Mouse (Mus musculus): ENCODE measurements around the gene Zcchc24.

Zcchc24 gene

GRCm38 (mm10) chr14:25747996-25748756 lies 20.7 kb downstream of the Zcchc24 start:
- DNase-seq (ENCODE audit: low read depth, low spot score): no peak

- DNase-seq (ENCODE audit: low read depth, low spot score): peak; percentile 46
Measured at GRCm38 (mm10) chr14:25746971-25747945, 21.6 kb downstream of the Zcchc24 start.

GRCm38 (mm10) chr14:25746371-25746770 lies 22.5 kb downstream of the Zcchc24 start:
- no peak for DNase-seq (ENCODE audit: low read depth, low spot score)

- DNase-seq (ENCODE audit: low read depth, low spot score): no peak
Measured at GRCm38 (mm10) chr14:25745365-25746184, 23.3 kb downstream of the Zcchc24 start.

GRCm38 (mm10) chr14:25742943-25743342 lies 25.9 kb downstream of the Zcchc24 start:
- DNase-seq (ENCODE audit: low read depth, low spot score): no peak

GRCm38 (mm10) chr14:25741840-25742367 lies 26.9 kb downstream of the Zcchc24 start:
- peak; percentile 23 for DNase-seq (ENCODE audit: low read depth, low spot score)

- DNase-seq (ENCODE audit: low read depth, low spot score): no peak
Measured at GRCm38 (mm10) chr14:25741211-25741610, 27.6 kb downstream of the Zcchc24 start.

GRCm38 (mm10) chr14:25739957-25740565 lies 28.8 kb downstream of the Zcchc24 start:
- DNase-seq (ENCODE audit: low read depth, low spot score): no peak

GRCm38 (mm10) chr14:25738591-25739001 lies 30.2 kb downstream of the Zcchc24 start:
- no peak for DNase-seq (ENCODE audit: low read depth, low spot score)

GRCm38 (mm10) chr14:25736589-25736988 lies 32.2 kb downstream of the Zcchc24 start:
- no peak for DNase-seq (ENCODE audit: low read depth, low spot score)

GRCm38 (mm10) chr14:25736140-25736539 lies 32.7 kb downstream of the Zcchc24 start:
- DNase-seq (ENCODE audit: low read depth, low spot score): no peak

GRCm38 (mm10) chr14:25734736-25735716 lies 33.8 kb downstream of the Zcchc24 start:
- DNase-seq (ENCODE audit: low read depth, low spot score): no peak

- no peak for DNase-seq (ENCODE audit: low read depth, low spot score)
Measured at GRCm38 (mm10) chr14:25727149-25727510, 41.7 kb downstream of the Zcchc24 start.

GRCm38 (mm10) chr14:25726226-25727148 lies 42.4 kb downstream of the Zcchc24 start:
- DNase-seq (ENCODE audit: low read depth, low spot score): peak; percentile 78

GRCm38 (mm10) chr14:25725690-25726089 lies 43.1 kb downstream of the Zcchc24 start:
- DNase-seq (ENCODE audit: low read depth, low spot score): no peak

GRCm38 (mm10) chr14:25725032-25725497 lies 43.8 kb downstream of the Zcchc24 start:
- DNase-seq (ENCODE audit: low read depth, low spot score): peak; percentile 28

- peak; percentile 34 for DNase-seq (ENCODE audit: low read depth, low spot score)
Measured at GRCm38 (mm10) chr14:25720962-25721707, 47.7 kb downstream of the Zcchc24 start.

GRCm38 (mm10) chr14:25719371-25719770 lies 49.5 kb downstream of the Zcchc24 start:
- peak; percentile 88 for DNase-seq (ENCODE audit: low read depth, low spot score)

All from CD4-positive, CD25-positive, alpha-beta regulatory T cell, adult 2 months (primary cell).